Comparison of ENCODE assay signal across 35 mouse cellular contexts in the genomic region with DNA sequence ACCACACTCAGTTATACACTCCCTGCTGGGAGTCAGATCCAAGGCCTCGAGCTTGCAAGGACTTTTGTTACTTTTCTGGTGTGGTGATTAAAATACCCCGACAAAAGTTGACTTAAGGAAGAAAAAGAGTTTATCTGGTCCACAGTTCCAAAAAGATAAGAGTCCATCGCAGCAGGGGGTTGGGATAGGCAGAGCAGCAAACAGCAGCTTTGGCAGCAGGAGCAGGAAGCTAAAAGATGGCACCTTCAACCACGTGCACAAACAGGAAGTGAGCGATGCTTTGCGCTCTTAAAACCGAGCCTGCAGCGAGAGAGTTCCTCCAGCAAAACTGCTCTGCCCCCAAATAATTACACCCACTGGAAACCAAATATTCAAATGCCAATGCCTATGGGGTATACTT. TPM values are rescaled to one million over a fixed set of nuclear protein-coding genes. Genes with fewer than 3 reads are reported as not detected.
DNase-seq lines count a peak whose midpoint lies in the region; ATAC-seq and TF ChIP-seq lines count a peak whose summit lies in the region.
"Had no signal": no experiment of that assay in that cellular context is flagged by ENCODE, and none has a peak within 500 bp of the region (broad histone marks: within the 10 kb centered on the region; RNA-seq: fewer than 3 reads in every experiment).

No protein-coding gene starts in this region.

- H3K9ac ChIP-seq in hindbrain, postnatal 0 days (replicated peaks; ENCODE audit: low read length), result no peak overlapping the region
- H3K9ac ChIP-seq in MEL (ENCODE audit: control insufficient read depth, low read depth, low read length, poor library complexity, severe bottlenecking), result no peak overlapping the region
- H3K9ac ChIP-seq in embryonic facial prominence, embryonic 13.5 days, result no peak overlapping the region
- H3K9ac ChIP-seq: embryonic facial prominence, embryonic 12.5 days; forebrain, embryonic 15.5 days; heart, embryonic 15.5 days; hindbrain, embryonic 15.5 days; kidney, embryonic 15.5 days; midbrain, embryonic 13.5 days; neural tube, embryonic 13.5 days had no signal

- TF ChIP-seq EP300 in MEL (IDR thresholded peaks at IDR 0.05; ENCODE audit: low read depth in 1 of 2, low read length in 2 of 2), result peak; percentile 28 to 47; a peak in 2 of 4 replicates

- no peak overlapping the region for H3K4me3 ChIP-seq in hindbrain, embryonic 10.5 days
- no peak overlapping the region for H3K4me3 ChIP-seq in hindbrain, postnatal 0 days (ENCODE audit: low read length)
- no peak overlapping the region for H3K4me3 ChIP-seq in MEL (ENCODE audit: control insufficient read depth in 1 of 2, insufficient read depth in 1 of 2, low read depth in 2 of 2, low read length in 2 of 2)
- H3K4me3 ChIP-seq in embryonic facial prominence, embryonic 13.5 days, result no peak overlapping the region
- H3K4me3 ChIP-seq: embryonic facial prominence, embryonic 12.5 days; forebrain, embryonic 10.5 days; forebrain, embryonic 15.5 days; heart, embryonic 15.5 days; hindbrain, embryonic 15.5 days; kidney, embryonic 15.5 days; layer of hippocampus, adult 2 months; midbrain, embryonic 13.5 days; neural tube, embryonic 13.5 days had no signal

- H3K27me3 ChIP-seq in hindbrain, embryonic 10.5 days (ENCODE audit: insufficient read depth, poor library complexity, severe bottlenecking), result no peaks in the 10 kb centered on the region
- no peaks in the 10 kb centered on the region for H3K27me3 ChIP-seq in hindbrain, postnatal 0 days (ENCODE audit: insufficient read depth, low read length)
- peaks cover 0 to 7% of the 10 kb centered on the region in 2 experiments; a peak in 2 of 4 replicates for H3K27me3 ChIP-seq in MEL (ENCODE audit: control insufficient read depth in 1 of 2, insufficient read depth in 2 of 2, low read length in 2 of 2)
- H3K27me3 ChIP-seq in embryonic facial prominence, embryonic 13.5 days, result no peaks in the 10 kb centered on the region
- H3K27me3 ChIP-seq: embryonic facial prominence, embryonic 12.5 days; forebrain, embryonic 15.5 days; heart, embryonic 15.5 days; hindbrain, embryonic 15.5 days; kidney, embryonic 15.5 days; midbrain, embryonic 13.5 days; neural tube, embryonic 13.5 days; Patski had no signal

- no peak for TF ChIP-seq RAD21 in MEL (IDR thresholded peaks at IDR 0.05; ENCODE audit: low read depth, low read length)

- H3K27ac ChIP-seq in hindbrain, embryonic 10.5 days, result peak overlapping the region; percentile 29; the same call in 1 of the 2 replicates
- no peak overlapping the region for H3K27ac ChIP-seq in hindbrain, postnatal 0 days
- H3K27ac ChIP-seq in MEL (ENCODE audit: control insufficient read depth, low read depth, low read length), result no peak overlapping the region; the same call in 1 of the 2 replicates
- H3K27ac ChIP-seq in embryonic facial prominence, embryonic 13.5 days, result peak overlapping the region; percentile 11; the same call in 1 of the 2 replicates
- H3K27ac ChIP-seq: forebrain, embryonic 15.5 days; heart, embryonic 15.5 days; hindbrain, embryonic 15.5 days; kidney, embryonic 15.5 days; layer of hippocampus, adult 2 months; midbrain, embryonic 13.5 days; stomach, postnatal 0 days had no signal

- no peak for DNase-seq in hindbrain, embryonic 10.5 days (ENCODE audit: low spot score)
- no peak for DNase-seq in hindbrain, postnatal 0 days (ENCODE audit: low spot score)
- DNase-seq in 416B (ENCODE audit: low read depth) (peak; percentile 21), MEL (ENCODE audit: low read depth, low spot score) (peak; percentile 73)
- no peak for DNase-seq in frontal cortex, postnatal 14 days (ENCODE audit: low spot score in 2 of 2)
- DNase-seq in cerebellum, adult 9-10 months, result no peak
- DNase-seq: adrenal gland, adult 8-10 months; cerebellum, adult 8-10 months; cerebellum, postnatal 36 days; heart, postnatal 36 days; kidney, adult 18-20 months; kidney, postnatal 36 days; layer of hippocampus, postnatal 36 days; lung, postnatal 4 days; right cerebral cortex, postnatal 4 days; thymus, postnatal 25 days had no signal

- no peaks in the 10 kb centered on the region for H3K9me3 ChIP-seq in hindbrain, embryonic 10.5 days
- no peaks in the 10 kb centered on the region for H3K9me3 ChIP-seq in hindbrain, postnatal 0 days (ENCODE audit: low read length)
- H3K9me3 ChIP-seq in MEL (replicated peaks; ENCODE audit: insufficient read depth, low read length), result no peaks in the 10 kb centered on the region
- no peaks in the 10 kb centered on the region for H3K9me3 ChIP-seq in embryonic facial prominence, embryonic 13.5 days
- H3K9me3 ChIP-seq: embryonic facial prominence, embryonic 12.5 days; forebrain, embryonic 10.5 days; forebrain, embryonic 15.5 days; heart, embryonic 15.5 days; hindbrain, embryonic 15.5 days; kidney, embryonic 15.5 days; midbrain, embryonic 13.5 days; neural tube, embryonic 13.5 days had no signal

- no peaks in the 10 kb centered on the region for H3K36me3 ChIP-seq in hindbrain, embryonic 10.5 days
- H3K36me3 ChIP-seq in hindbrain, postnatal 0 days (ENCODE audit: insufficient read depth, low read length), result no peaks in the 10 kb centered on the region
- H3K36me3 ChIP-seq in MEL (ENCODE audit: control insufficient read depth in 1 of 2, insufficient read depth in 2 of 2, low read length in 2 of 2), result peaks cover 0 to 11% of the 10 kb centered on the region in 2 experiments; a peak in 2 of 4 replicates
- H3K36me3 ChIP-seq in embryonic facial prominence, embryonic 13.5 days, result no peaks in the 10 kb centered on the region
- H3K36me3 ChIP-seq: embryonic facial prominence, embryonic 12.5 days; forebrain, embryonic 10.5 days; forebrain, embryonic 15.5 days; heart, embryonic 15.5 days; hindbrain, embryonic 15.5 days; kidney, embryonic 15.5 days; midbrain, embryonic 13.5 days; neural tube, embryonic 13.5 days had no signal

- ATAC-seq in hindbrain, postnatal 0 days, result no peak
- ATAC-seq in embryonic facial prominence, embryonic 13.5 days (ENCODE audit: insufficient number of reproducible peaks, insufficient read depth, low FRiP score, low TSS enrichment, low read depth), result no peak
- ATAC-seq in activated CD4-positive, CD25-positive, alpha-beta regulatory T cell, adult 4 months, result no peak
- ATAC-seq: CD4-positive, CD25-positive, alpha-beta regulatory T cell, adult 4 months; forebrain, embryonic 15.5 days; lung, postnatal 0 days; midbrain, embryonic 13.5 days; Patski had no signal

- no peaks in the 10 kb centered on the region for H3K79me2 ChIP-seq in MEL (ENCODE audit: control insufficient read depth, insufficient read depth, low read length, poor library complexity)

- no peak for TF ChIP-seq CTCF in hindbrain, postnatal 0 days (IDR thresholded peaks at IDR 0.05; ENCODE audit: low read depth)
- no peak for TF ChIP-seq CTCF in MEL (IDR thresholded peaks at IDR 0.05 in 2 of 3, conservative IDR thresholded peaks at IDR 0.05 in 1 of 3; ENCODE audit: control insufficient read depth in 1 of 3, insufficient read depth in 1 of 3, low read depth in 2 of 3, low read length in 3 of 3, poor library complexity in 1 of 3, severe bottlenecking in 1 of 3)

- peaks cover 25% of the 10 kb centered on the region for H3K4me1 ChIP-seq in hindbrain, embryonic 10.5 days (replicated peaks)
- H3K4me1 ChIP-seq in hindbrain, postnatal 0 days (ENCODE audit: insufficient read depth, low read length), result no peaks in the 10 kb centered on the region
- H3K4me1 ChIP-seq in MEL (ENCODE audit: control insufficient read depth in 1 of 2, insufficient read depth in 2 of 2, low read length in 2 of 2), result peaks cover 0 to 8% of the 10 kb centered on the region in 2 experiments; a peak in 2 of 4 replicates
- H3K4me1 ChIP-seq in embryonic facial prominence, embryonic 13.5 days, result peaks cover 32% of the 10 kb centered on the region
- H3K4me1 ChIP-seq: heart, embryonic 15.5 days had no signal

- no peak for TF ChIP-seq POLR2A in MEL (IDR thresholded peaks at IDR 0.05; ENCODE audit: control insufficient read depth in 1 of 2, insufficient read depth in 1 of 2, low read depth in 1 of 2, low read length in 2 of 2, poor library complexity in 1 of 2)

- no peak overlapping the region for H3K4me2 ChIP-seq in hindbrain, postnatal 0 days (ENCODE audit: low read depth, low read length)
- peak overlapping the region; percentile 3; the same call in 1 of the 2 replicates for H3K4me2 ChIP-seq in embryonic facial prominence, embryonic 13.5 days
- H3K4me2 ChIP-seq: forebrain, embryonic 15.5 days; heart, embryonic 15.5 days; hindbrain, embryonic 15.5 days; kidney, embryonic 15.5 days; midbrain, embryonic 13.5 days; neural tube, embryonic 13.5 days had no signal

- WGBS in hindbrain, embryonic 10.5 days, result 65% methylated on average over 8 of the region's 8 CpGs
- whole genome bisulfite sequencing in hindbrain, postnatal 0 days, result 67% methylated on average over 8 of the region's 8 CpGs
- 40% methylated on average over 8 of the region's 8 CpGs for WGBS in embryonic facial prominence, embryonic 13.5 days

TF ChIP-seq in MEL, 35 proteins besides CTCF, POLR2A, EP300 and RAD21 (continues in another document):
- TF ChIP-seq ETS1 (IDR thresholded peaks at IDR 0.05; ENCODE audit: low read depth, low read length) (0 out of 2 replicates have a peak, but pooled peaks have one; percentile 21), RCOR1 (IDR thresholded peaks at IDR 0.05; ENCODE audit: low read depth, low read length) (no peak), CHD1 (IDR thresholded peaks at IDR 0.05; ENCODE audit: low read depth, low read length) (no peak), USF1 (IDR thresholded peaks at IDR 0.05; ENCODE audit: low read depth, low read length) (peak; percentile 82)

RNA-seq across cellular contexts. Expression of gene Cdk15, which starts 12.2 kb away (rescaled TPM):
- 1.3 and 1.7 TPM in 2 replicates for polyA plus RNA-seq in hindbrain, embryonic 10.5 days (2016; fragmentation: Nextera tagmentation; extraction: Ambion mirVana)
- 1.3 TPM in 2 replicates for total RNA-seq in hindbrain, postnatal 0 days (2014; rRNA removed)
- 1.5 and 1.8 TPM in 2 replicates for polyA plus RNA-seq in hindbrain, postnatal 0 days (2015; fragmentation: Nextera tagmentation; extraction: Ambion mirVana)
- total RNA-seq in MEL (2012; rRNA removed), result not detected in 2 replicates
- polyA plus RNA-seq in MEL (2012; ENCODE audit: insufficient read depth in 1 of 2, insufficient read length in 2 of 2, low read depth in 1 of 2, low replicate concordance in 2 of 2, missing spikeins in 1 of 2), result not detected
- polyA plus RNA-seq in embryonic facial prominence, embryonic 13.5 days (2015; fragmentation: Nextera tagmentation; extraction: Ambion mirVana), result 0.67 and 1.1 TPM in 2 replicates
- polyA plus RNA-seq in activated CD4-positive, CD25-positive, alpha-beta regulatory T cell, adult 4 months (2017; shearing (Covaris generic)), result not detected
- total RNA-seq: heart, adult 8-10 months; heart, postnatal 36 days; layer of hippocampus, adult 2 months; liver, adult 2 months; megakaryocyte-erythroid progenitor cell, adult 5-6 weeks had no signal
- polyA plus RNA-seq: CD4-positive, CD25-positive, alpha-beta regulatory T cell, adult 4 months; liver, adult 2 months; liver, embryonic 16.5 days had no signal

RNA-seq across cellular contexts. Expression of gene Als2, which starts 31.9 kb away (rescaled TPM):
- 17.5 and 18.0 TPM in 2 replicates for polyA plus RNA-seq in hindbrain, embryonic 10.5 days (2016; fragmentation: Nextera tagmentation; extraction: Ambion mirVana)
- 32.8 and 35.9 TPM in 2 replicates for total RNA-seq in hindbrain, postnatal 0 days (2014; rRNA removed)
- polyA plus RNA-seq in hindbrain, postnatal 0 days (2015; fragmentation: Nextera tagmentation; extraction: Ambion mirVana), result 11.6 and 12.1 TPM in 2 replicates
- 7.4 and 9.1 TPM in 2 replicates for total RNA-seq in MEL (2012; rRNA removed)
- 1 to 10 TPM in 1 of 2 experiments, not detected in 1; 8.5 TPM for polyA plus RNA-seq in MEL (2012; ENCODE audit: insufficient read depth in 1 of 2, insufficient read length in 2 of 2, low read depth in 1 of 2, low replicate concordance in 2 of 2, missing spikeins in 1 of 2)
- polyA plus RNA-seq in embryonic facial prominence, embryonic 13.5 days (2015; fragmentation: Nextera tagmentation; extraction: Ambion mirVana), result 9.4 and 9.7 TPM in 2 replicates
- 1 to 10 TPM; 4.6 to 5.4 TPM for polyA plus RNA-seq in activated CD4-positive, CD25-positive, alpha-beta regulatory T cell, adult 4 months (2017; shearing (Covaris generic))

Comparison
In these comparisons a context has a peak if more than half of its experiments do, and no peak if none do; other contexts are left out.
1. H3K27ac ChIP-seq: peak in hindbrain, embryonic 10.5 days (single experiment) and embryonic facial prominence, embryonic 13.5 days (single experiment); none in hindbrain, postnatal 0 days (single experiment) and MEL (single experiment).
2. DNase-seq: peak in 416B (single experiment) and MEL (single experiment); none in hindbrain, embryonic 10.5 days (single experiment), hindbrain, postnatal 0 days (single experiment), frontal cortex, postnatal 14 days (0 of 2) and cerebellum, adult 9-10 months (single experiment).